Mouse (Mus musculus) olfactory bulb, adult 2 months (tissue): ENCODE data around the gene Cog3.

ENCODE experiments used
- CTCF ChIP-seq: fragments of 200-500 bp; IDR thresholded peaks from 2 replicates; pipeline ENCODE4 v1.5.1; 2012; ENCODE audit warnings: low read depth, mild to moderate bottlenecking, low read length, moderate library complexity; ENCODE audit not compliant: insufficient read depth
- POLR2A ChIP-seq: fragments of 200-500 bp; IDR thresholded peaks from 2 replicates; pipeline ENCODE4 v1.6.1; 2012; ENCODE audit warnings: mild to moderate bottlenecking, low read depth, low read length, moderate library complexity; ENCODE audit not compliant: insufficient read depth

DNA sequence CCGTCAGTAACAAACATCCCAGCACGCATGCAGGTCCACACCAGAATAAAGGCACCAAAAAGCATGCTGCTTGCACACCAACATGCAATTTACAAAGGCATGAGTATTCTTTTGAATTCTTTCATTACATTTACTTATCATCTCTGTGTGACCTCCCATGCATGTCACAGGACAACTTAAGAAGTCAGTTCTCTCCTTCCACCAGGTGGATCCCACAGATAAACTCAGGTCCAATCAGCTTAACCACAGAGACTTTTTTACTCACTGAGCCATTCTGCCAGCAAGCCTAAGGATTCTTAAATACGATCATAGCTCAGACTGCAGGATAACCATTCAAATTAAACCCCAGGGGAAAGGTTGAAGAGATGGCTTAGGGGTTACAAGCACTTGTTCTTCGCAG lies 5.2 kb downstream of the Cog3 start:
- TF ChIP-seq CTCF, result no peak
- no peak for TF ChIP-seq POLR2A
